Mouse (Mus musculus): ENCODE measurements at regions not wholly inside any gene's neighbourhood (a gene's known extent, or its start where the extent isn't known, plus 50 kb on each side); places are given as distances from the start of the nearest gene placed in this dataset.

- Histone ChIP-seq H3K4me3 (no peak overlapping the region), H3K36me3 (ENCODE audit: control insufficient read depth, insufficient read depth) (no peaks in the 10 kb centered on the region), H3K79me2 (ENCODE audit: control insufficient read depth, insufficient read depth) (no peaks in the 10 kb centered on the region), H3ac (ENCODE audit: control insufficient read depth, insufficient read length) (no peak overlapping the region), H3K27me3 (ENCODE audit: control insufficient read depth, insufficient read depth, insufficient read length) (peaks cover 75% of the 10 kb centered on the region), H3K4me2 (ENCODE audit: low read depth) (no peak overlapping the region)
- TF ChIP-seq MYOD1 (IDR thresholded peaks at IDR 0.05; ENCODE audit: control insufficient read depth in 1 of 3, insufficient read length in 2 of 3, low read depth in 2 of 3), result no peak
- no peak for TF ChIP-seq USF1 (IDR thresholded peaks at IDR 0.05; ENCODE audit: low read depth)
- no peak for TF ChIP-seq MAX (IDR thresholded peaks at IDR 0.05; ENCODE audit: low read depth)
- TF ChIP-seq POLR2AphosphoS2 (IDR thresholded peaks at IDR 0.05; ENCODE audit: insufficient read length, low read depth), result no peak
- TF ChIP-seq TCF12 (IDR thresholded peaks at IDR 0.05; ENCODE audit: insufficient read depth, poor library complexity, severe bottlenecking), result no peak
- no peak for TF ChIP-seq E2F4 (IDR thresholded peaks at IDR 0.05; ENCODE audit: insufficient read depth)
- TF ChIP-seq POLR2A (IDR thresholded peaks at IDR 0.05; ENCODE audit: insufficient read length, low read depth), result no peak
- TF ChIP-seq REST (IDR thresholded peaks at IDR 0.05; ENCODE audit: insufficient read depth, insufficient read length), result no peak
- TF ChIP-seq SRF (IDR thresholded peaks at IDR 0.05; ENCODE audit: control insufficient read depth, insufficient read length, low read depth), result no peak
- no peak for TF ChIP-seq TCF3 (IDR thresholded peaks at IDR 0.05; ENCODE audit: insufficient read length, low read depth)
- TF ChIP-seq MYOG (IDR thresholded peaks at IDR 0.05; ENCODE audit: control insufficient read depth in 1 of 3, insufficient read depth in 1 of 3, insufficient read length in 2 of 3, low read depth in 2 of 3), result no peak
Measured at GRCm38 (mm10) chr4:45588322-45588721, 56.1 kb upstream of the Shb start.

DNA sequence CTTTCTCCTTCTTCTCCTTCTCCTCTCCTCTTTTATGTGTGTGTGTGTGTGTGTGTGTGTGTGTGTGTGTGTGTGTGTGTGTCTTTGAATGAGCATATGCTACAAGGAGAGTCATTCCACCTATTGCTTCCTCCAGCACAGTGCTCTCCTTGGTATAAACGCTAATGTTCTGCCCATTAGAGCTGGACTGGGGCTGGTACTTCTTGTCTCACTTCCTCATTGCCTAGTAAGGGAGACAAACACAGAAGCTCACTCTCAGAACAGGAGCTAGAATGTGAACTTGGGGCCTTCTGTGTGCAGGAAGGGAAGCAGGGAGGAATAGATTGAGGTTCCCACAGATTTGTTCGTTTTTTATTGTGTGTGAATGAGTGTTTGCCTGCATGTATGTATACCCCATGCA lies 54.9 kb upstream of the Shb start:
- H3K4me2 ChIP-seq (ENCODE audit: low read depth), result no peak overlapping the region
- peaks cover 71% of the 10 kb centered on the region for H3K27me3 ChIP-seq (ENCODE audit: control insufficient read depth, insufficient read depth, insufficient read length)
- no peak overlapping the region for H3ac ChIP-seq (ENCODE audit: control insufficient read depth, insufficient read length)
- no peaks in the 10 kb centered on the region for H3K79me2 ChIP-seq (ENCODE audit: control insufficient read depth, insufficient read depth)
- no peak overlapping the region for H3K4me3 ChIP-seq
- TF ChIP-seq USF1 (IDR thresholded peaks at IDR 0.05; ENCODE audit: low read depth) (no peak), POLR2A (IDR thresholded peaks at IDR 0.05; ENCODE audit: insufficient read length, low read depth) (no peak), TCF3 (IDR thresholded peaks at IDR 0.05; ENCODE audit: insufficient read length, low read depth) (no peak), CEBPB (IDR thresholded peaks at IDR 0.05; ENCODE audit: insufficient read depth, poor library complexity, severe bottlenecking) (no peak), POLR2AphosphoS2 (IDR thresholded peaks at IDR 0.05; ENCODE audit: insufficient read length, low read depth) (no peak), E2F4 (IDR thresholded peaks at IDR 0.05; ENCODE audit: insufficient read depth) (no peak), MAX (IDR thresholded peaks at IDR 0.05; ENCODE audit: low read depth) (no peak), MYOD1 (IDR thresholded peaks at IDR 0.05; ENCODE audit: control insufficient read depth in 1 of 3, insufficient read length in 2 of 3, low read depth in 2 of 3) (no peak), SRF (IDR thresholded peaks at IDR 0.05; ENCODE audit: control insufficient read depth, insufficient read length, low read depth) (no peak), MYOG (IDR thresholded peaks at IDR 0.05; ENCODE audit: control insufficient read depth in 1 of 3, insufficient read depth in 1 of 3, insufficient read length in 2 of 3, low read depth in 2 of 3) (no peak), REST (IDR thresholded peaks at IDR 0.05; ENCODE audit: insufficient read depth, insufficient read length) (no peak), TCF12 (IDR thresholded peaks at IDR 0.05; ENCODE audit: insufficient read depth, poor library complexity, severe bottlenecking) (no peak)
- no peaks in the 10 kb centered on the region for H3K36me3 ChIP-seq (ENCODE audit: control insufficient read depth, insufficient read depth)

DNA sequence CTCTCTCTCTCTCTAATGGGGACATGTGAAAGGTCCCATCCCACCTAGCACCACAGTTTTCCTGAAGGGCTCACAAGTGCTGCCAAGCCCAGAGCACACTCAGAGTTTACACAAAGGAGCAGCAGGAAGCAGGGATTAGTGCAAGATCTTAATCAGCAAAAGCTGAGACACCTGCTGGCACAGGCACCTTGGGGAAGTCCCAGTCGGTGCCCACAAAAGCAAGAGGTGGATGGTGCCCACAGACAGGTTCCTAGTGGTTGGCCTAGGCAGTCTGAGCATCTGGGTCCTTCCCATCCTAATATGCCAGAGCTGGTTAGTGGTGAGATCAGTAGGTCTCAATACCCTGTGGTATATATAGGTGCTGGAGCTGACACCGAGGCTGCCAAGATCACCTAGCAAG lies 54.0 kb upstream of the Shb start:
- TF ChIP-seq TCF3 (IDR thresholded peaks at IDR 0.05; ENCODE audit: insufficient read length, low read depth) (no peak), USF1 (IDR thresholded peaks at IDR 0.05; ENCODE audit: low read depth) (no peak), POLR2A (IDR thresholded peaks at IDR 0.05; ENCODE audit: insufficient read length, low read depth) (no peak), REST (IDR thresholded peaks at IDR 0.05; ENCODE audit: insufficient read depth, insufficient read length) (no peak), CEBPB (IDR thresholded peaks at IDR 0.05; ENCODE audit: insufficient read depth, poor library complexity, severe bottlenecking) (no peak), POLR2AphosphoS2 (IDR thresholded peaks at IDR 0.05; ENCODE audit: insufficient read length, low read depth) (no peak), MYOD1 (IDR thresholded peaks at IDR 0.05; ENCODE audit: control insufficient read depth in 1 of 3, insufficient read length in 2 of 3, low read depth in 2 of 3) (no peak), MYOG (IDR thresholded peaks at IDR 0.05; ENCODE audit: control insufficient read depth in 1 of 3, insufficient read depth in 1 of 3, insufficient read length in 2 of 3, low read depth in 2 of 3) (no peak), MAX (IDR thresholded peaks at IDR 0.05; ENCODE audit: low read depth) (no peak), TCF12 (IDR thresholded peaks at IDR 0.05; ENCODE audit: insufficient read depth, poor library complexity, severe bottlenecking) (no peak), SRF (IDR thresholded peaks at IDR 0.05; ENCODE audit: control insufficient read depth, insufficient read length, low read depth) (no peak)
- no peak overlapping the region for H3K4me3 ChIP-seq
- H3K36me3 ChIP-seq (ENCODE audit: control insufficient read depth, insufficient read depth), result no peaks in the 10 kb centered on the region
- H3K27me3 ChIP-seq (ENCODE audit: control insufficient read depth, insufficient read depth, insufficient read length), result peaks cover 65% of the 10 kb centered on the region
- no peak overlapping the region for H3ac ChIP-seq (ENCODE audit: control insufficient read depth, insufficient read length)
- H3K4me2 ChIP-seq (ENCODE audit: low read depth), result no peak overlapping the region
- no peaks in the 10 kb centered on the region for H3K79me2 ChIP-seq (ENCODE audit: control insufficient read depth, insufficient read depth)

DNA sequence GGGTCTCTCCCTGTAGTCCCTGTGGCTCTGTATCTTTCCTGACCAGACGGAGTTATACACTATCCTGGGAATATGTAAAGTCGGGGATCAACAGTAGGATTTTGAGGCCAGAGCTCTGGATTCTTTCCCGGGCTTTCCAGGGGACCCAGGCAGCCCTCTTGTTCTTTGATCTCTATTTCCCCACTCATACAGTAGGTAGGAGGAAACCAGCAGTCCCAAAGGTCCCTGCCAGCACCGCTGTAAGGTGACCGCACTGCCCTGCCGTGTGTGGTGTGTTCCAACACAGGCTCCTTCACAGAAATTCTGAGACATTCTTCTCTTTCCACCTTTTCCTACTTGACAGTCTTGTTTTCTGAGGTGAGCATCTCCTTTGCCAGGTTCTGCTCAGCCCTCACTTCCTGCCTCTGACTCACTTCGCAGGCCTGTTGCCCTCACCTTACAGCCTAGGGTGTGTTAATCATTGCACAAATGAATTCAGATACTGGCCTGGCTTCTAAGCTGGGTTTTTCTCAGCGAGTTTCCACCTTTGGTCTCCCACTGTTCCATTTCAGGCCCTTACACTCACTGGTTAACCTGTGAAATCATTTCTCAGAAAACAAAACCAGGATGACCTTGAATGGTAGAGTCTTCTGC lies 53.0 kb upstream of the Shb start:
- Histone ChIP-seq H3K4me3 (no peak overlapping the region), H3K4me2 (ENCODE audit: low read depth) (no peak overlapping the region), H3K79me2 (ENCODE audit: control insufficient read depth, insufficient read depth) (no peaks in the 10 kb centered on the region), H3K27me3 (ENCODE audit: control insufficient read depth, insufficient read depth, insufficient read length) (peaks cover 70% of the 10 kb centered on the region), H3K36me3 (ENCODE audit: control insufficient read depth, insufficient read depth) (no peaks in the 10 kb centered on the region), H3ac (ENCODE audit: control insufficient read depth, insufficient read length) (no peak overlapping the region)
- TF ChIP-seq POLR2A (IDR thresholded peaks at IDR 0.05; ENCODE audit: insufficient read length, low read depth), result no peak
- TF ChIP-seq POLR2AphosphoS2 (IDR thresholded peaks at IDR 0.05; ENCODE audit: insufficient read length, low read depth), result no peak
- TF ChIP-seq MYOG (IDR thresholded peaks at IDR 0.05; ENCODE audit: control insufficient read depth in 1 of 3, insufficient read depth in 1 of 3, insufficient read length in 2 of 3, low read depth in 2 of 3), result no peak
- TF ChIP-seq REST (IDR thresholded peaks at IDR 0.05; ENCODE audit: insufficient read depth, insufficient read length), result no peak
- no peak for TF ChIP-seq TCF12 (IDR thresholded peaks at IDR 0.05; ENCODE audit: insufficient read depth, poor library complexity, severe bottlenecking)
